Mouse (Mus musculus): ENCODE data around the gene Anapc15-ps. TPM values are rescaled to one million over a fixed set of nuclear protein-coding genes. Genes with fewer than 3 reads are reported as not detected.

Anapc15-ps gene
- total and polyA plus RNA-seq, 2 experiments from 2014 or later, result not detected

GRCm38 (mm10) chr10:95628338-95628737, 44.9 kb downstream of the Anapc15-ps start:
- H3K4me2 ChIP-seq (ENCODE audit: low read depth), result no peak overlapping the region
- ATAC-seq, result no peak
- H3K4me1 ChIP-seq (ENCODE audit: insufficient read depth), result no peaks in the 10 kb centered on the region
- WGBS, result 77% methylated on average over 2 of the region's 2 CpGs
- H3K36me3 ChIP-seq (ENCODE audit: insufficient read depth), result no peaks in the 10 kb centered on the region
- no peak for DNase-seq
- H3K4me3 ChIP-seq (ENCODE audit: low read depth, low read length), result no peak overlapping the region
- no peaks in the 10 kb centered on the region for H3K27me3 ChIP-seq (ENCODE audit: insufficient read depth, low read length)
- H3K9me3 ChIP-seq (ENCODE audit: low read length), result no peaks in the 10 kb centered on the region
- no peak overlapping the region for H3K27ac ChIP-seq (ENCODE audit: low read depth, low read length)
- TF ChIP-seq CTCF (IDR thresholded peaks at IDR 0.05; ENCODE audit: low read depth), result no peak
- no peak overlapping the region for H3K9ac ChIP-seq

GRCm38 (mm10) chr10:95627381-95627780, 45.9 kb downstream of the Anapc15-ps start:
- DNase-seq, result no peak
- H3K4me3 ChIP-seq (ENCODE audit: low read depth, low read length), result no peak overlapping the region
- no peak for TF ChIP-seq CTCF (IDR thresholded peaks at IDR 0.05; ENCODE audit: low read depth)
- no peak overlapping the region for H3K27ac ChIP-seq (ENCODE audit: low read depth, low read length)
- 90% methylated on average over 6 of the region's 6 CpGs for whole genome bisulfite sequencing
- H3K9me3 ChIP-seq (ENCODE audit: low read length), result no peaks in the 10 kb centered on the region
- H3K27me3 ChIP-seq (ENCODE audit: insufficient read depth, low read length), result no peaks in the 10 kb centered on the region
- ATAC-seq, result no peak
- H3K4me1 ChIP-seq (ENCODE audit: insufficient read depth), result no peaks in the 10 kb centered on the region
- H3K4me2 ChIP-seq (ENCODE audit: low read depth), result no peak overlapping the region
- no peaks in the 10 kb centered on the region for H3K36me3 ChIP-seq (ENCODE audit: insufficient read depth)
- H3K9ac ChIP-seq, result no peak overlapping the region

- Histone ChIP-seq H3K4me3 (ENCODE audit: low read depth, low read length) (no peak overlapping the region), H3K4me2 (ENCODE audit: low read depth) (no peak overlapping the region), H3K27me3 (ENCODE audit: insufficient read depth, low read length) (no peaks in the 10 kb centered on the region), H3K4me1 (ENCODE audit: insufficient read depth) (no peaks in the 10 kb centered on the region), H3K9me3 (ENCODE audit: low read length) (no peaks in the 10 kb centered on the region), H3K36me3 (ENCODE audit: insufficient read depth) (no peaks in the 10 kb centered on the region), H3K27ac (ENCODE audit: low read depth, low read length) (no peak overlapping the region), H3K9ac (no peak overlapping the region)
- ATAC-seq (no peak), DNase-seq (no peak)
- TF ChIP-seq CTCF (IDR thresholded peaks at IDR 0.05; ENCODE audit: low read depth), result no peak
- 88% methylated on average over 6 of the region's 6 CpGs for WGBS
Observed at GRCm38 (mm10) chr10:95625300-95625699, 48.0 kb downstream of the Anapc15-ps start.

GRCm38 (mm10) chr10:95624007-95624406, 49.2 kb downstream of the Anapc15-ps start:
- DNase-seq, result no peak
- WGBS, result 38% methylated on average over 5 of the region's 5 CpGs
- Histone ChIP-seq H3K27ac (ENCODE audit: low read depth, low read length) (no peak overlapping the region), H3K27me3 (ENCODE audit: insufficient read depth, low read length) (no peaks in the 10 kb centered on the region), H3K4me1 (ENCODE audit: insufficient read depth) (no peaks in the 10 kb centered on the region), H3K9ac (no peak overlapping the region), H3K9me3 (ENCODE audit: low read length) (no peaks in the 10 kb centered on the region), H3K36me3 (ENCODE audit: insufficient read depth) (no peaks in the 10 kb centered on the region), H3K4me2 (ENCODE audit: low read depth) (no peak overlapping the region), H3K4me3 (ENCODE audit: low read depth, low read length) (no peak overlapping the region)
- no peak for ATAC-seq
- TF ChIP-seq CTCF (IDR thresholded peaks at IDR 0.05; ENCODE audit: low read depth), result no peak

GRCm38 (mm10) chr10:95623518-95623905, 49.7 kb downstream of the Anapc15-ps start:
- Histone ChIP-seq H3K36me3 (ENCODE audit: insufficient read depth) (no peaks in the 10 kb centered on the region), H3K27ac (ENCODE audit: low read depth, low read length) (no peak overlapping the region), H3K9me3 (ENCODE audit: low read length) (no peaks in the 10 kb centered on the region), H3K4me3 (ENCODE audit: low read depth, low read length) (no peak overlapping the region), H3K4me2 (ENCODE audit: low read depth) (no peak overlapping the region), H3K27me3 (ENCODE audit: insufficient read depth, low read length) (no peaks in the 10 kb centered on the region), H3K4me1 (ENCODE audit: insufficient read depth) (no peaks in the 10 kb centered on the region), H3K9ac (no peak overlapping the region)
- no peak for ATAC-seq
- DNase-seq, result no peak
- WGBS, result 64% methylated on average over 4 of the region's 4 CpGs
- no peak for TF ChIP-seq CTCF (IDR thresholded peaks at IDR 0.05; ENCODE audit: low read depth)

Other genes with a start within 250 kb of the Anapc15-ps start
- gene Mrpl42, start 171.5 kb downstream of the Anapc15-ps start, total RNA-seq (2014; rRNA removed), result 84.9 and 88.8 TPM in 2 replicates
- 249 and 300 TPM in 2 replicates for gene Mrpl42, start 171.5 kb downstream of the Anapc15-ps start, polyA plus RNA-seq (2015; fragmentation: Nextera tagmentation; extraction: Ambion mirVana)
- gene Ube2n, start 158.3 kb downstream of the Anapc15-ps start, total RNA-seq (2014; rRNA removed), result 222 and 275 TPM in 2 replicates
- gene Ube2n, start 158.3 kb downstream of the Anapc15-ps start, polyA plus RNA-seq (2015; fragmentation: Nextera tagmentation; extraction: Ambion mirVana), result 333 and 334 TPM in 2 replicates
- 87.6 and 110 TPM in 2 replicates for gene Nudt4, start 109.3 kb downstream of the Anapc15-ps start, total RNA-seq (2014; rRNA removed)
- gene Nudt4, start 109.3 kb downstream of the Anapc15-ps start, polyA plus RNA-seq (2015; fragmentation: Nextera tagmentation; extraction: Ambion mirVana), result 71.2 and 81.5 TPM in 2 replicates
- not detected in 2 replicates for gene Gm33543, start 169.5 kb upstream of the Anapc15-ps start, total RNA-seq (2014; rRNA removed)
- not detected in 2 replicates for gene Gm33543, start 169.5 kb upstream of the Anapc15-ps start, polyA plus RNA-seq (2015; fragmentation: Nextera tagmentation; extraction: Ambion mirVana)